Mouse (Mus musculus): ENCODE data around the gene Map3k6.
A peak's percentile ranks its signal among the peaks of the same experiment; 100 is the strongest.

Gene Map3k6

DNA sequence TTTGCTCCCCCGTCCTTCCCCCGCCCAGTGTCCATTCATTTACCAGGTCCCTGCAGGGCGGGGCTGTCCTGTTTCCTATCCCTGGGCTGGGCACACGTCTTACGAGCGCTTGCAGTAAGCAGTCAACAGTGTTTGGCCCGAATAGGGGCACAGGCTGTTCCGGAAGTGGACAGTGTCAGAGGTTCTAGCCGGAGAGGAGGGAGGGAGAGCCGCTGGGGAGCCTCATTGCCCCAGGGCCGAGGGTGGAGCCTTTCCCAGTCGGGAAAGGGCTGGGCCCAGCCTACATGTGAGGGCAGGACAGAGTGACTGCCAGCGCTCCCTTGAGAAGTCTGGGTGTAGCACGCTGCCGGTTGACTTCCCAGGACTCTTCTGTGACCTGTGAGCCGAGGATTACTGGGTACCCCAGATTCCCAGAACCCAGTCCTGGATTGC lies at the start of gene Map3k6:
Gene Map3k6, plus strand, starts transcription at position 329 of the 432 bp plus-strand sequence.
- DNase-seq (ENCODE audit: low spot score in 2 of 2) = no peak

DNA sequence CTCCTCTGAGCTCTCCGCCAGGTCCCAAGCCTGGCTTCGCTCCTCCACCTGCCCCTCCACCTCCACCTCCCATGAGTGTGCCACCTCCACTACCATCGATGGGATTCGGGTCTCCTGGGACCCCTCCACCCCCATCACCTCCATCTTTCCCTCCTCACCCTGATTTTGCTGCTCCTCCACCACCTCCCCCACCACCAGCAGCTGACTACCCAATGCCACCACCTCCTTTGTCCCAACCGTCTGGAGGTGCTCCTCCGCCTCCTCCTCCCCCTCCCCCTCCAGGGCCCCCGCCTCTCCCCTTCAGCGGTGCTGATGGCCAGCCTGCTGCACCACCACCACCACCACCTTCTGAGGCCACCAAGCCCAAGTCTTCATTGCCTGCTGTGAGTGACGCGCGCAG lies 46.1 kb upstream of the Map3k6 start:
- DNase-seq (ENCODE audit: low spot score in 2 of 2) = no peak

DNA sequence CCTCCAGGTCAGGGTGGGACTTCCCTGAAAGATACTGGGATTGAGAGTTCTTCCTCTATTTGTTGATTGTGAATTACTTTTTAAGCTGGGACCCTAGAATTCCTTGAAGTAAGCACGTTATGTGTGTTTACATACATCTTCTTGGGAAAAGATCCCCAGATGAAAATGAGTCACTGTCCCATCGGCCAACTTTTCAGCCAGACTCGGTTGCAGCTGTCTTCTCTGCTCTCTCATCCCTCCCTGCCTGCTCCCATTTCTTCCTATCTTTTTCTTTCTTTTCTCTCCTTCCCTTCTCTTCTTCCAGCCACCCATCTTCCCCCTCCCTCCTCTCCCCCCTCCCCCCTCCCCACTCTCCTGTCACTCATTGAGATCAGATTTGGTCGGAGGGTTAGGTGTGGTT lies 45.6 kb upstream of the Map3k6 start:
- no peak for DNase-seq (ENCODE audit: low spot score in 2 of 2)

DNA sequence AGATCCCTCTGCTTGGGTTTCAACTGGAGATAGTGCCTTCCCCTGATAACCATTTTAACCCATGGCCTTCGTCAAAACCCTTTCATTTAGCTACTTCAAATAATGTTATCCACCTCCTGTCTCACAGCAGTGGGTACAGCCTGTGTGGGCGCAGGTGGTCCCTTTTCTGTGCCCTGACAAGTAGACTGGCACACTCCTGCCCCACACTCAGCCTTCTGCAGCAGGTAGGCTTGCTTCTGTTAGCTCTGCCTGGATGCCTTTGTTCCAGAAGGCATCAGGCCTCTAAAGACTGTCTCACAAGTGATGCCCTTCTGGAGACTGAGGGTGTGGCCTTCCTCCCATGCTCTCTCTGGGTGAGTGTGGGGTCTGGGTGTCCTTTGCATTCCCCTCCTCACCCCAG lies 44.5 kb upstream of the Map3k6 start:
- DNase-seq (ENCODE audit: low spot score in 2 of 2) = no peak

DNA sequence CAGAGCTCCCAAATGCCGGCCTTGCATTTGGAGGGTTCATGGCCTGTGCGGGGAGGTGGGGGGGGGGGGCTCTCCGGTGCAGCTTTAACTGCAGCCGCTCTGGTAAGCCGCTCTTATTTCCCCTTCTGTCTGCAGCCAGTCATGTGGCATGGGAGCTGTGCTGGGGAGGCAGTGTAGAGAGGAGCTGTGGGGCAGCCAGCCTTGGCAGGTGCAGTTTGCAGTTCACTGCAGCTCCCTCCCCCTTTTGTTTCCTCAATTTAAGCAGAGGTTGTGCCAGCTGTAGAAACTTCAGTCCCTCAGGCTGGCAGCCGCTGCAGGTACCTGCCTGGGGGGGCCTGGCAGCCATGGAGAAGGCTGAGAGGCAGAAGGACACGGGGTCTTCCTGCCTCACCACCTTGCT lies 43.8 kb upstream of the Map3k6 start:
- DNase-seq (ENCODE audit: low spot score in 2 of 2) = peak; percentile 71 to 81

DNA sequence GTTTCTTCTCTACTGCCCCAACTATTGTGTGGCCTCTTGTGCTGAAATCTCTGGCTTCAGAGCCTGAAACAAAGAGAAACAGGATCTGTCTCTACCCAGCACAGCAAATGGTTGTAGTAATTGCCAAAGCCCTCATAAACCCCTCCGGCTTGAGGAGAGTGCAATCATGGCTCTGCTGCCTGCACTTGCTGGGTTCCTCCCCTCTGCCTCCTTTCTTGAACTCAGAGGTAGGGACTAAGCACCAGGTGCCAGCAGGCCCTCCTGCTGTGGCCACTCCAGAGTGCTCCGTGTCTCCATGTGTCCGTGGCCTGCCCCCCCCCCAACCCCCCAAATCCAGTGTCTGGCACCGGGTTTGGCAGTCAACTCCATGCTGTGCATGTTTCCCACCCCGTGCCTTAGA lies 43.3 kb upstream of the Map3k6 start:
- no peak for DNase-seq (ENCODE audit: low spot score in 2 of 2)

DNA sequence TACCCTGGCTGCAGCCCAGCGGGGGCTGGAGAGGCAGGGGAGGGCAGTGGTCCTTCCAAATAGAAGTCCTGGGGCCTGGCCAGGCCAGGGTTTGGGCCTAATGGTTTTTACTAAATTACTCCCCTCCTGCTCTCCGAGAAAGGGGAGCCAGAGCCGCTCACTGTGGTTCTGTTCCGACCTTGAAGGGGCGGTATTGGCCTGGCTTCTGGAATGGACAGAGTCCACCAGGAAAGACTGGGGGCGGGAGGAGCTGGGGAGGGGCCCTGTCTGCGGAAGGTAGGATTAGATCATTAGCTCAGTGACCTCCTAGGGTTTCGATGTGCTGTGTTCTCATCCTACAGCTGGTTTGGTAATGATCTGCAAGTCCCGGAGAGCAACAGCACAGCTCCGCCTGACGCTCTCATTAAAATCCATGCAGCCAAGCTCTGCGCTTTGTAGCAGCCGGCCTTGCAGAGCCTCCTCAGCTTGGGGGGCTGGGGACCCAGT lies 42.8 kb upstream of the Map3k6 start:
- DNase-seq (ENCODE audit: low spot score in 2 of 2) = no peak

DNA sequence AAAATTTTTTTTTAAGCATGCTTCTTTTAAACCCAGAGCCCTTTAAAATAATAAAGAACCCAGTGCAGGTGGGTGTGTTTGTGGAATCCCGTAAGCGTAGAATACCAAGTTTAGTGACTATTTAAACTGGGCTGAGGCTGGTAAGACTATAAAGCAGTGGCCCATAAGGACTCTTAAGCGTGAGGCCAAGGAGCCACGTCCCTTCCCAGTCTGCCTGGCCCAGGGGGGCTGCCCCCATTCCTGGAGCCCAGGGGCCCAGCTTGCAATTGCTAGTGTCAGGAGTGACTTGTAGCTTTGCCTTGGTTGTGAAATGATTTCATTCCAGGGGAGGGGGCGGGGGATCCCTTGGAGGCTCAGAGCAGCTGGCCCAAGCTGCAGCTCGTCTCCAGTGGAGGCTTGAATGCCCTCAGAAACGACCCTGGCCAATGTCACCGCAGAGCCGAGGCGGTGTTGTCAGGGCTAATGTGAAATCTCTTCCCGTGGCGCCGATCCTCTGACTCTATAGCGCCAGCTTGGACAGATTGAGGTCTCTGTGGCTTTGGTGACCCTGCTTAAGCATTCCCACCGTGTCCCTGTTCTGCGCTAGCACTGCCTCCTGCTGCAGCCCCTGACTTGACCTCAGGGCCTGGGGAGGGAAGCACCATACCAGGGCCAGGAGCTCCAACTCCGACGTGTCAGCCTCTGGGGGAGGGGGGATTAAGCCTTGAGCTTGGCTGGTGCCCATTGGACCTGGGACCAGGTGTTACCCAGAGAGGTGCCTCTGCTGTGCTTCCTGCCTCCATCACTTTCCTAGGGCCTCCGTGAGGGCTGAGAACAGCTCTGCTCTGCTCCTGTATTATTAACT lies 42.1 kb upstream of the Map3k6 start:
- no peak for DNase-seq (ENCODE audit: low spot score in 2 of 2)

DNA sequence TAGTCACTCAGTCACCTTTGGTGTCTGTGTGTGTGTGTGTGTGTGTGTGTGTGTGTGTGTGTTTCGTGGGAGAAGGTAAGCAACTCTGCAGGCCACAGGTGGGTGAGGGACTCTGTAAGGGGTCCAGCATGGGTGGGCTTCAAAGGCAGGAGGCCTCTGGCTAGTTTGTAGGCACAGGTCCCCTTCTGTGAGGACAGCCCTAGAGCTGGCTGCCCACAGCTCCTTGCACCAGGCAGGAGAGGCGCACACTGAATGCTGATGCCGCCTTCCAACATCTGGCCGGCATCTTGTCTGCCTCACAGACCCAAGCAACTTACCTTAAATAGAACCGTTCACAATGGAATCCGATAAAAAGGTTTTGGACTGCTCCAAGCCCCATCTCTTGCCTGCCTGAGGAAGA lies 40.9 kb upstream of the Map3k6 start:
- no peak for DNase-seq (ENCODE audit: low spot score in 2 of 2)

DNA sequence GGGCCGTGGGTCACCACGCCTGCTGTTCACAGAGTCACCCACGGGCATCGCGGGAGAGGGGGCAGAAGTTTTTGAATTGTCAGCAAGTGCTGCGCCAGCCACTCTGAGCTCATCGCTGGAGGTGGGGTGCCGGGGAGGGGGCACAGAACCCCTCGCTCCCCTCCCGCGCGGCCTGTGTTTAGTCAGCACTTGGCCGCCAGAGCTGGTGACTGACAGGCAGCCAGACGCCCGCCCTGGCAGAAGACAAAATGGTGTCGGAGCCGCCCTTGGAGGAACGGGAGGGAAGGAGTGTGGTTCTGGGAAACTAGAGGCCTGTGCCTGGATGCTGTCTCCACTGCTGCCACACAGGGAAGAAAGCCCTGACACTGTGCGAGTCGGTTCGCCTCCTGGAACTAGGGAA lies 40.3 kb upstream of the Map3k6 start:
- DNase-seq (ENCODE audit: low spot score in 2 of 2) = no peak

DNA sequence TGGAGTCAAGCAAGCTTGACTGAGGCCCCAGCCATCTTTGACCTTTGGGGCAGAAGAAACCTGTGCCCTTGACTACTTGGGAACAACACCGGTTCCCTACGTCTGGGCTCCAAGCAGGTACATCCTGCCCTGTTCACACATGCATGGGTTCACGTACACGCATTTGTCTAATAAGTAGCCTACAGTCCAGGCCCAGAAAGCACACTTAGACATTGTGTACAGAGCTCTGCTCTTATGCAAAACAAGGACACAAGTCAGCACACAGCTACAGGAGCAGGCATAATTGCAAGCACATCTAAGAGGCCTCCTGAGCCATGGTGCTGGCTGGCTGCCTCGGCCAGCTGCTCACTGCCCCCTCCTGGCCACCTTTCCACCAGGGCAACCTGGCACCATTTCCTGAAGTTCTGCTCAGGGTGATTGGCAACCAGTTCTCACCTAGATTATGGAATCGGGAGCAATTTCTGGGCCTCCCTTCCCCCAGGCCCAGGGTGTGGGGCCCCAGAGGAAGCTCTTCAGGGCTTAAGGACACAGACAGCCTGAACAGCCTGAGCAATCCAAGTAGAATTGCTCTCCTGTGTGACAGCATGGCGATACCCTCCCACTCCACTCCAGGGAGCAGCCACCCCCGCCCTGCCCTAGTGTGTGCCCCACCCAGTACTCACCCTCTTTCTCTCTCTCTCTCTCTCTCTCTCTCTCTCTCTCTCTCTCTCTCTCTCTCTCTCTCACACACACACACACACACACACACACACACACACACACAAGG lies 39.4 kb upstream of the Map3k6 start:
- peak; percentile 46 to 69 for DNase-seq (ENCODE audit: low spot score in 2 of 2)

DNA sequence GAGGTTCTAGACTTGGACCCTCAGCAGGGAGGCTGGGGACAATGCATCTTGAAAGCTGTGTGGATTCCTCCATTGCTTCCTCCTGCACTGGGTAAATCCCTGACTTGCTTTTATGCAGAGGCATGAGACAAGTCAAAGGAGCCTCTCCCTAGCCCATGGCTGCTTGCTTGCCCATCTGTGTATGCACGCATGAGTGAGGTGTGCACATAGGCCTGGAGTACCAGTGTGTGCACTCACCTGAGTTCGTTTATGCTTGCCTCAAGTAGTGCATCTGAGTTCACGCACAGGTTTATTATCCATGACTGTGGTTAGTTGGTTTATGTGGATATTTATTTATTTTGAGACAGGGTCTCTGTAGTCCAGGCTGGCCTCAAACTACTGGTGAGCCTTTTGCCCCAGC lies 38.4 kb upstream of the Map3k6 start:
- no peak for DNase-seq (ENCODE audit: low spot score in 2 of 2)

DNA sequence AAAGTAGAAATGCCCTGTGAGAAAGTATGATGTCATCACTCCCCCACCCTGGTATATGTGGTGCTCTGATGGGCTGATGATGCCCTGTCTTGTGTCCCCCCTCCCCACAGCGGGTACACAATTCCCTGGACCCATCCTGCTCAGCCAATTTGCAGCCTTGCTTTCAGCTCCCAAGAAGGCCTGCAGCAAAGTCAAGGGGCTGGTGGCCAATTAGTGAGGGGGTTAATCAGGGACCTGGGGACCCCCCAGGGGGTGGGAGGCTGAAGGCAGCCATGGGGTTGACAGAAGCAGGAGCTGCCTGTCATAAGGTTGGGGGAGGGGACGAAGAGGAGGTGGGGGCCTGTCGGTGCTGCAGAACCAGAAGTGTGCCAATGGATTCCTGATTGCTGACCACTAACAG lies 37.0 kb upstream of the Map3k6 start:
- no peak for DNase-seq (ENCODE audit: low spot score in 2 of 2)

DNA sequence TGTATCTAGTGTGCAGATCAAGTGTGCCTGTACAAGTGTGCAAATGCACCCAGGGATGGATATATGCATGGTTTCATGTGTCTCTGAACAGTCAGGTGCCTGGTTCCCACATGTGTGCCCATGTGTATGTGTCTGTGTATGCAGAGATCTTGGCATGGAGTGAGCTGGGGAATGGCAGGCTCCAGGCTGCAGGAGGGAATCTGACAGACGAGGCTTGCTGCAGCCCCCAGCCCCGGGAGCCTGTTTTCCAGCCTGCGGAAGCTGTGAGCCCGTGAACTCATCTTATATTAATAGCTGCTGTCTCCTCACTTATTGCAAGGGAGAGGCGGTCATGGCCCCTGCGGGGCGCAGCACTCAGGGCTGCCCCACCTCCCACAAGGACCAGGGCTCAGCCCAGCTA lies 36.2 kb upstream of the Map3k6 start:
- DNase-seq (ENCODE audit: low spot score in 2 of 2) = no peak

DNA sequence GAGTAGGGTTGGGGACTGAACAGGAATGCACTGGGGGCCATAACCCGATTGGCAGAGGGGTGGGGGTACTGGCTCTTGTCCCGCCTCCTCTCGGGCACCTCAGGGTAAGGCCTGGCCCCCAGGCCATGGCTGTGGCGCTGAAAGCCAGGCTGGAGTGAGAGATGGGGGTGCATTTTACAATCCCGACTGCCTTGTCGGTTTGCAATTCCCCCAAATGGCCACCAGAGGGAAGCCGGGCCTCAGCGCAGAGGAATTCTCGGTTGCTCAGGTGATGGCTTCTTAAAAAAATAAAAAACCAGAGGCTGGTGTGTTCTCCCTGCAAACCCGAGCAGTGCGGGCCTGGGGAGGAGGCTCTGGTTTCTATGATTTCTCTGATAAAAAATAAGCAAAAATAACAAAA lies 31.3 kb upstream of the Map3k6 start:
- peak; percentile 34 to 57 for DNase-seq (ENCODE audit: low spot score in 2 of 2)

DNA sequence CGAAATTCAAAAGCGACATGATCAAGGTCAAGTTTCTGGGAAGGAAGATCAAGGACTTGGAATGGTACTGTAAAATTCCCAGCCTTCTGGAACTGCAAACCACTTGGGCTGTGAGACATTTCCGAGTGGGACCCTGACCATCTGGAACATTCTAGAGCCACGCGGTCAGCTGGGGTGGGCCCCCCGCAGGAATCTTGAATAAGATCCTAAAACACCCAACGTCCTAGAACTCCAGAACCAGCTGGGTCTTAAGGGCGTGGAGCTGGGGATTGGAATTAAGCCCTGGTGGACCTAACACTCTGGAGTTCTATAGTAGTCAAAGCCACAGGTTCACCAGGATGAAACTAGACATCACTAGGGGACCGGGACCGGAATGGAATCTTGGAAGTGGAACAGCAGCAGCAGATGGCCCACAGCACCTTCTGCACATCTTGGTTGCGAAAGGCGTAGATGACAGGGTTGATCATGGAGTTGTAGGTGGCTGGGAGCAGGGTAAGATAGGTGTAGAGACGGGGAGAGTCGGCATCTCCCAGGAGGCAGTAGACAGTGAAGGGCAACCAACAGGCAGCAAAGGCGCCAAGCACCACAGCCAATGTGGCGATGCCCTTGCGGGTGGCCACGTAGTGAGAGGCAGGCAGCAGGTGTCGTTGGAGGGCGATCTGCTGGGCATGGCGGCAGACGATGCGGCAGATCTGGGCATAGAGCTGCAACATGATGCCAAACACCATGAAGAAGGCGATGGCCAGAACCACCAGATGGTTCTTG lies 30.4 kb upstream of the Map3k6 start:
- DNase-seq (ENCODE audit: low spot score in 2 of 2) = no peak

DNA sequence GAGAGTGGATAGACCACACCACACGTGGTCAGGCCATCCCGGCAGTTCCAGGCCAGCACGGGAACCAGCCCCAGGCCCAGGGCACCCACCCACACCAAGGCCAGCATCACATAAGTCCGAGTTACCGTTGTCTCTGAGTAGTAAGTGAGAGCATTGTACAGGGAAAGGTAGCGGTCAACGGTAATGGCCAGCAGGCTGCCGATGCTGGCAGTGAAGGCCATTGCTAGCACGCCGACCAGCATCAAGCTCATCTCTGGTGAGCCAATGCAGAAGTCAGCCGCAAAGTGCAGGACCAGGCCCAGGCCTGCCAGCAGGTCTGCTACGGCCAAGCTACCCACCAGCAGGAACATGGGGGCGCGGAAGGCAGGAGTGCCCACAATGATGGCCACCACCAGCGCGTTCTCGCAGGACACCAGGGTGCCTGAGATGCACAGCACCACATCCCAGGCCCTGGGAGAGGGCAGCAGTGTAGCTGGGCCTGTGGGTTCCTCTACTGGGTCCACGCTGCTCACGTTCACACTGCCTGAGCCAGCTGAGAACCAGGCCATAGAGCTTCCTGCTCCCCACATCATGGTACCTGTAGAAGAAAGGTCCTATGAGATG lies 29.7 kb upstream of the Map3k6 start:
- DNase-seq (ENCODE audit: low spot score in 2 of 2) = no peak

DNA sequence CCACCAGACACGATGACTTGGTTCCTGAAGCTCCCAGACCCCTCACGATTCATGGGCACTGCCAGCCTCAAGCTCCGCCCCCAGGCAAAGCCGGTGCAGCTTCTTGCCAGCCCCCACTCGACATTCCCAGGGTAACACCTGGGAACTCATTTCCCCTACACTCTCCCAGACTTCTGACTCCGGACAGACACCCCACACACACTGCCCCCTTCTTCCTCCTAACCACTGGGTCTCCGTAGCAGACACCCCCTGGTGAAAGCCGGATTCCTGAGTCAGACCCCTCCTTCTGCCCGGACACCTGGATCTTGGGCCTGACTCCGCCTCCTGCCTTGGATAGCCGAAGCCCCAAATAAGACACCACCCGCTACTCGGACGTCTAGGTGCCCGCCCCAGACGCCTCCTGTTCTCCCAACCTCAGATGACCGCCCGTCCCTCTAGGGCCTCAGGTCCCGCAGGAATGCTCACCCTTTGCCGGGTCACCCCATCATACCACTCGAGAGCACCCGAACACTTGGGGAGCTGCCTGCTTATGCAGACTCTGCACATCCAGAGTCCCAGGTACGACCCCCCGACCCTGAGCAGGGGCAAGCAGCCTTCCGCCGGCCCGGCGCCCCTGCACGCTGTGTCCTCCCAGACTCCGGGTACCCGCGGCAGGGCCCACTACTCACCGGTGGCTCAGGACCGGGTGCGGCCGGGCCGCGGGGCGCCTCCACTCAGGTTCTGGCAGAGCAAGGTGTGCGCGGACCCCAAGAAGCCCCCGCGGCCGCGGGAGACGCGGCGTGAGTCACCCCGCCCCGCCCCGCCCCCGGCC lies 28.7 kb upstream of the Map3k6 start, which contains the start of the genes Cd164l2 and Gpr3:
Gene Cd164l2, plus strand, starts transcription at position 381 of the 811 bp plus-strand sequence.
Gene Gpr3, minus strand, starts transcription at position 786 of the 811 bp plus-strand sequence.
- DNase-seq (ENCODE audit: low spot score in 2 of 2) = no peak

DNA sequence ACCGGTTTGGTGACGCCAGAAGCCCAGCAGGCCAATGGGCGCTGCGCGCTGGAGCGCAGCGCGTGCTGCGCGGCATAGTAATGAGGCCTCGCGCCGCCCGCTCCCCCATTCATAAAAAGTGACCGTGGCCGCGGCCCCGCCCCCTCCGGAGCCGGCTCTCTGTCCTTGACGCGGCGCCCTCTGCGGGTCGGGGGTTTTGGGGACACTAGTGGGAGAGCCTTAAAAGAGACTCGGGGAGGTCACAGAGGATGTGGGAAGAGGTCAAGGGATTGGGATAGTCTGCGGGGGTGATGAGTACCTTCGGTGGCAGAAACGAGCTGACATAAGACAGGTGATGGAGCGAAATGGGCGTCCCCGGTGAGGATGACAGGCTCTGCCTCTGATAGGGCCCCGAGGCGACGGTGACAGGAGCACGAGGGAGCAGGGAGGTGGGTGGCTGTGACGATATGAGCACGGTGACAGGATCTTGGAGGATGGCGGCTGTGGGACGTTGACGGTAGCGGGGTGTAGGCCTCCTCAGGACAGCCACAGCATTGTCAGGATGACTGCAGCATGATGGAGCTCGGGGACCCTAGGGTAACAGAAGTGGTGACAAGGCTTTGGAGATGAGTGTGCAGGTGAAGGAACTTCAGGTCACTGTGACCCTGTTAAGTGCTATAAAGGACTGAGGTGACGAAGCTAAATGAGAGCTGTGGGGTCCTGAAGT lies 27.9 kb upstream of the Map3k6 start:
- peak in 1 of 2 experiments; percentile 44 for DNase-seq (ENCODE audit: low spot score in 2 of 2)

DNA sequence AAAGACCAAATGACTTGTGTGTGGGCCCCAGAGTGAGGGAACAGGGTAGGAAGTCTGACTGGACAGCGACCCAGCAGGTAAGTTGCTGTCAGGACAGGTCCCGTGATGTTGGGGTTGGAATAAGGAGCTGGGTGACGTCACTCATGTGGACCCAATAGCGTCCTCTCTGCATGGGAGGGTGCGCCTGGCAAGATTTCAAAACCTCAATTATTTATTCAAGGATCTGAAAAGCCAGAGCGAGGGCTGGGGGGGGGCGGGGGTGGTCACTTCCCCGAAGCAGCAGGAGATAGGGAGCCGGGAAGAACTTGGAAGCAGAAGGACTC lies 27.4 kb upstream of the Map3k6 start:
- DNase-seq (ENCODE audit: low spot score in 2 of 2) = no peak

All from thymus, postnatal 10 days (tissue).